ENCODE assay signal across 17 mouse cellular contexts in the genomic region with DNA sequence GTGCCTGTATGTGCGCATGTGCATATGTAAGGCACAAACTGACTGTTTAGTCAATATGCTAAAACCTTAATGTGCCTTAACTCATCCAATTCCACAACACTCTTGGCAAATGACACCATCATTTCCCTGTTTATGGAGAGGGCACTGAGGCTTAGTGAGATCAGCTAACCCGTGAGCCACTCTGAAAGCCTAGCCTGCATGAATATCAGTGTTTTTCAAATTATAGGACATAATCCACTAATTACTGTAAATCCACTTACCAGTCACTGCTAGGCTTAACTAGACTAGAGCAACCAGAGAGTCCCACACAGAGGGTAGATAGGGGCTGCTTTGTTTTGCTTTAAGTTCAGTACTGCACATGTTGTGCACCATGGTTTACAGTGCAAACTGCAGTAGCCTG.
DNase-seq lines count a peak whose midpoint lies in the region; ATAC-seq and TF ChIP-seq lines count a peak whose summit lies in the region.
"Had no signal": no experiment of that assay in that cellular context is flagged by ENCODE, and none has a peak within 500 bp of the region (broad histone marks: within the 10 kb centered on the region; RNA-seq: fewer than 3 reads in every experiment).

No protein-coding gene starts in this region.

- H3K9ac ChIP-seq in heart, embryonic 14.5 days (ENCODE audit: low read length), result no peak overlapping the region
- H3K9ac ChIP-seq in limb, embryonic 15.5 days, result no peak overlapping the region
- H3K9ac ChIP-seq in midbrain, embryonic 12.5 days (replicated peaks), result no peak overlapping the region
- H3K9ac ChIP-seq: intestine, embryonic 15.5 days; kidney, embryonic 15.5 days; neural tube, embryonic 12.5 days had no signal

- H3K4me2 ChIP-seq in heart, embryonic 14.5 days (ENCODE audit: low read length), result no peak overlapping the region
- H3K4me2 ChIP-seq in limb, embryonic 15.5 days, result no peak overlapping the region
- 0 out of 2 replicates have a peak overlapping the region, but pooled peaks have one; percentile 13 for H3K4me2 ChIP-seq in midbrain, embryonic 12.5 days (replicated peaks)
- H3K4me2 ChIP-seq: intestine, embryonic 15.5 days; kidney, embryonic 15.5 days; neural tube, embryonic 12.5 days had no signal

- peak overlapping the region; percentile 66 to 75 for H3K27ac ChIP-seq in heart, embryonic 14.5 days (replicated peaks in 1 of 2; ENCODE audit: control insufficient read depth in 1 of 2, insufficient read depth in 1 of 2, low read depth in 2 of 2, low read length in 2 of 2)
- peak overlapping the region; percentile 69; the same call in 1 of the 2 replicates for H3K27ac ChIP-seq in limb, embryonic 15.5 days
- no peak overlapping the region for H3K27ac ChIP-seq in limb, embryonic 10.5 days
- no peak overlapping the region for H3K27ac ChIP-seq in midbrain, embryonic 12.5 days (replicated peaks)
- H3K27ac ChIP-seq in olfactory bulb, adult 2 months (ENCODE audit: insufficient read depth, low read depth, low read length), result peak overlapping the region; percentile 34; the same call in 1 of the 2 replicates
- H3K27ac ChIP-seq: neural tube, embryonic 12.5 days had no signal

- DNase-seq in heart, postnatal 36 days, result no peak
- no peak for DNase-seq in limb, embryonic 10.5 days (ENCODE audit: low spot score)
- DNase-seq in cerebellum, adult 9-11 months, result no peak
- DNase-seq: adrenal gland, postnatal 25 days; cerebellum, adult 9-10 months; liver; lung, adult 18-20 months; lung, postnatal 36 days; thymus, adult 18-20 months had no signal

- no peak overlapping the region for H3K4me3 ChIP-seq in heart, embryonic 14.5 days (ENCODE audit: control insufficient read depth in 1 of 2, insufficient read depth in 1 of 2, low read depth in 1 of 2, low read length in 2 of 2)
- H3K4me3 ChIP-seq in limb, embryonic 15.5 days, result no peak overlapping the region
- no peak overlapping the region for H3K4me3 ChIP-seq in limb, embryonic 10.5 days
- H3K4me3 ChIP-seq in midbrain, embryonic 12.5 days, result no peak overlapping the region
- H3K4me3 ChIP-seq in olfactory bulb, adult 2 months (ENCODE audit: insufficient read depth, low read depth, low read length), result no peak overlapping the region
- H3K4me3 ChIP-seq: intestine, embryonic 15.5 days; kidney, embryonic 15.5 days; neural tube, embryonic 12.5 days had no signal

- 79% methylated on average over 2 of the region's 2 CpGs for WGBS in heart, embryonic 14.5 days
- 83% methylated on average over 2 of the region's 2 CpGs for WGBS in limb, embryonic 15.5 days
- 83% methylated on average over 2 of the region's 2 CpGs for WGBS in limb, embryonic 10.5 days
- WGBS in midbrain, embryonic 12.5 days, result 76% methylated on average over 2 of the region's 2 CpGs
- WGBS in olfactory bulb, adult 2 months, result 81% methylated on average over 2 of the region's 2 CpGs

- H3K9me3 ChIP-seq in heart, embryonic 14.5 days (ENCODE audit: control insufficient read depth, low read length), result no peaks in the 10 kb centered on the region
- no peaks in the 10 kb centered on the region for H3K9me3 ChIP-seq in limb, embryonic 15.5 days
- no peaks in the 10 kb centered on the region for H3K9me3 ChIP-seq in limb, embryonic 10.5 days (replicated peaks)
- H3K9me3 ChIP-seq in midbrain, embryonic 12.5 days, result no peaks in the 10 kb centered on the region
- H3K9me3 ChIP-seq: intestine, embryonic 15.5 days; kidney, embryonic 15.5 days; neural tube, embryonic 12.5 days had no signal

- TF ChIP-seq POLR2A in olfactory bulb, adult 2 months (IDR thresholded peaks at IDR 0.05; ENCODE audit: insufficient read depth, low read depth, low read length), result no peak

- H3K36me3 ChIP-seq in heart, embryonic 14.5 days (ENCODE audit: control insufficient read depth, insufficient read depth, low read length), result no peaks in the 10 kb centered on the region
- H3K36me3 ChIP-seq in limb, embryonic 15.5 days, result no peaks in the 10 kb centered on the region
- no peaks in the 10 kb centered on the region for H3K36me3 ChIP-seq in limb, embryonic 10.5 days
- no peaks in the 10 kb centered on the region for H3K36me3 ChIP-seq in midbrain, embryonic 12.5 days
- H3K36me3 ChIP-seq: intestine, embryonic 15.5 days; kidney, embryonic 15.5 days; neural tube, embryonic 12.5 days had no signal

- peaks cover 13 to 17% of the 10 kb centered on the region in 2 experiments for H3K4me1 ChIP-seq in heart, embryonic 14.5 days (ENCODE audit: control insufficient read depth in 2 of 2, insufficient read depth in 2 of 2, low read length in 2 of 2)
- H3K4me1 ChIP-seq in limb, embryonic 15.5 days, result peaks cover 11% of the 10 kb centered on the region
- H3K4me1 ChIP-seq in limb, embryonic 10.5 days, result peaks cover 24% of the 10 kb centered on the region
- H3K4me1 ChIP-seq in midbrain, embryonic 12.5 days, result peaks cover 29% of the 10 kb centered on the region
- no peaks in the 10 kb centered on the region for H3K4me1 ChIP-seq in olfactory bulb, adult 2 months (ENCODE audit: control insufficient read depth, insufficient read depth, low read length)

- H3K27me3 ChIP-seq in heart, embryonic 14.5 days (ENCODE audit: control insufficient read depth, insufficient read depth, low read length), result no peaks in the 10 kb centered on the region
- H3K27me3 ChIP-seq in limb, embryonic 15.5 days, result no peaks in the 10 kb centered on the region
- H3K27me3 ChIP-seq in limb, embryonic 10.5 days (ENCODE audit: low read depth, poor library complexity, severe bottlenecking), result no peaks in the 10 kb centered on the region
- no peaks in the 10 kb centered on the region for H3K27me3 ChIP-seq in midbrain, embryonic 12.5 days
- H3K27me3 ChIP-seq: intestine, embryonic 15.5 days; kidney, embryonic 15.5 days; neural tube, embryonic 12.5 days had no signal

- ATAC-seq in heart, embryonic 14.5 days (ENCODE audit: insufficient number of reproducible peaks, insufficient read depth, low FRiP score, low read depth), result no peak
- ATAC-seq in limb, embryonic 15.5 days (ENCODE audit: insufficient number of reproducible peaks, low FRiP score, low TSS enrichment, low read depth), result no peak
- ATAC-seq in midbrain, embryonic 12.5 days (ENCODE audit: low FRiP score, low read depth), result no peak
- no peak for ATAC-seq in erythroid progenitor cell, adult 5-6 weeks (replicated peaks; ENCODE audit: low FRiP score, poor library complexity, severe bottlenecking)

- no peak for TF ChIP-seq CTCF in olfactory bulb, adult 2 months (IDR thresholded peaks at IDR 0.05; ENCODE audit: insufficient read depth, low read depth, low read length)

- intact Hi-C loops in heart, postnatal 36 days (cut with DNase I), result loop anchor here (2.0 to 5.0 kb wide), 3 partner anchors 36 to 63 kb away; no protein-coding TSS in a partner anchor

Comparison
In these comparisons a context has a peak if more than half of its experiments do, and no peak if none do; other contexts are left out.
1. H3K27ac ChIP-seq: peak in heart, embryonic 14.5 days (2 of 2), limb, embryonic 15.5 days (single experiment) and olfactory bulb, adult 2 months (single experiment); none in limb, embryonic 10.5 days (single experiment) and midbrain, embryonic 12.5 days (single experiment).